Mouse (Mus musculus) forebrain, embryonic 10.5 days (tissue): ENCODE results near the gene Fgfr2. TPM values are rescaled to one million over a fixed set of nuclear protein-coding genes. Genes with fewer than 3 reads are reported as not detected.

Experiments used
- DNase-seq: peaks from one replicate; pipeline ENCODE4 v3.0.0-alpha.2; 2017; ENCODE audit warnings: low spot score; ENCODE audit errors: extremely low spot score
- H3K27ac ChIP-seq: fragments of 300-500 bp; sonication (generic); 2 replicates; pipeline ENCODE4 v1.5.1; 2016; ENCODE audit warnings: mild to moderate bottlenecking
- H3K27me3 ChIP-seq: fragments of 300-500 bp; sonication (generic); 2 replicates; pipeline ENCODE4 v1.6.1; 2016; ENCODE audit warnings: mild to moderate bottlenecking; ENCODE audit not compliant: poor library complexity, severe bottlenecking
- H3K36me3 ChIP-seq: fragments of 300-500 bp; sonication (generic); replicated peaks from 2 replicates; pipeline ENCODE4 v1.6.1; 2016; ENCODE audit warnings: mild to moderate bottlenecking, moderate library complexity
- H3K4me1 ChIP-seq: fragments of 300-500 bp; sonication (generic); 2 replicates; pipeline ENCODE4 v1.6.1; 2016
- H3K4me3 ChIP-seq: fragments of 300-500 bp; sonication (generic); 2 replicates; pipeline ENCODE4 v1.5.1; 2016; ENCODE audit warnings: mild to moderate bottlenecking, moderate library complexity
- H3K9me3 ChIP-seq: fragments of 300-500 bp; sonication (generic); 2 replicates; pipeline ENCODE4 v1.6.1; 2016; ENCODE audit warnings: mild to moderate bottlenecking, moderate library complexity
- whole genome bisulfite sequencing: fragments of 180-500 bp; shearing (Covaris S2); methylation state at CpG from one replicate; pipeline ENCODE4 v1.1.7; 2016; 5-methylcytosine and 5-hydroxymethylcytosine counted together
- polyA plus RNA-seq: library from polyadenylated mRNA; unstranded; fragments of >200 nt; fragmentation: Nextera tagmentation; extraction: Ambion mirVana; gene quantifications from 2 replicates; pipeline ENCODE4 v1.2.1, GENCODE M21; 2016

Fgfr2 gene
- polyA plus RNA-seq, 1 experiment from 2014 or later = 55.7 TPM

- H3K4me3 ChIP-seq = no peak overlapping the region
- H3K27me3 ChIP-seq = no peaks in the 10 kb centered on the region
- H3K36me3 ChIP-seq = no peaks in the 10 kb centered on the region
- H3K9me3 ChIP-seq = peaks cover 11% of the 10 kb centered on the region; the same call in 1 of the 2 replicates
- WGBS = 79% methylated on average over 1 of the region's 1 CpGs
- peaks cover 4% of the 10 kb centered on the region for H3K4me1 ChIP-seq
- H3K27ac ChIP-seq = no peak overlapping the region
- DNase-seq = no peak
Observed at GRCm38 (mm10) chr7:132179049-132179448, 944.1 kb downstream of the Fgfr2 start.

- Histone ChIP-seq H3K4me3 (no peak overlapping the region), H3K27me3 (no peaks in the 10 kb centered on the region), H3K36me3 (no peaks in the 10 kb centered on the region), H3K27ac (no peak overlapping the region), H3K4me1 (peaks cover 11% of the 10 kb centered on the region), H3K9me3 (no peaks in the 10 kb centered on the region; the same call in 1 of the 2 replicates)
- DNase-seq = no peak
- WGBS = 90% methylated on average over 5 of the region's 5 CpGs
Observed at GRCm38 (mm10) chr7:132174787-132175186, 948.4 kb downstream of the Fgfr2 start.

- 78% methylated on average over 2 of the region's 2 CpGs for WGBS
- no peak for DNase-seq
- H3K27ac ChIP-seq = no peak overlapping the region
Observed at GRCm38 (mm10) chr7:132174296-132174695, 948.9 kb downstream of the Fgfr2 start.

GRCm38 (mm10) chr7:132172220-132172619 lies 950.9 kb downstream of the Fgfr2 start:
- no peaks in the 10 kb centered on the region; the same call in 1 of the 2 replicates for H3K9me3 ChIP-seq
- WGBS = 84% methylated on average over 5 of the region's 5 CpGs
- H3K27ac ChIP-seq = no peak overlapping the region
- H3K27me3 ChIP-seq = no peaks in the 10 kb centered on the region
- peaks cover 17% of the 10 kb centered on the region for H3K4me1 ChIP-seq
- no peak overlapping the region for H3K4me3 ChIP-seq
- no peaks in the 10 kb centered on the region for H3K36me3 ChIP-seq
- no peak for DNase-seq

More at GRCm38 (mm10) chr7:132174296-132174695, 948.9 kb downstream of the Fgfr2 start:
- Histone ChIP-seq H3K4me1 (peaks cover 15% of the 10 kb centered on the region), H3K27me3 (no peaks in the 10 kb centered on the region), H3K4me3 (no peak overlapping the region), H3K9me3 (no peaks in the 10 kb centered on the region; the same call in 1 of the 2 replicates), H3K36me3 (no peaks in the 10 kb centered on the region)

- H3K27ac ChIP-seq = no peak overlapping the region
- peaks cover 22% of the 10 kb centered on the region for H3K4me1 ChIP-seq
- no peak for DNase-seq
- no peak overlapping the region for H3K4me3 ChIP-seq
- no peaks in the 10 kb centered on the region; the same call in 1 of the 2 replicates for H3K9me3 ChIP-seq
- no peaks in the 10 kb centered on the region for H3K27me3 ChIP-seq
- no peaks in the 10 kb centered on the region for H3K36me3 ChIP-seq
- WGBS = 92% methylated on average over 5 of the region's 5 CpGs
Observed at GRCm38 (mm10) chr7:132171716-132172115, 951.4 kb downstream of the Fgfr2 start.

GRCm38 (mm10) chr7:132169419-132170169 lies 953.6 kb downstream of the Fgfr2 start:
- DNase-seq = no peak
- Histone ChIP-seq H3K9me3 (no peaks in the 10 kb centered on the region; the same call in 1 of the 2 replicates), H3K27ac (no peak overlapping the region), H3K4me1 (peaks cover 24% of the 10 kb centered on the region), H3K27me3 (no peaks in the 10 kb centered on the region), H3K4me3 (no peak overlapping the region), H3K36me3 (no peaks in the 10 kb centered on the region)
- WGBS = 70% methylated on average over 7 of the region's 7 CpGs

- no peak for DNase-seq
- Histone ChIP-seq H3K4me1 (peaks cover 20% of the 10 kb centered on the region), H3K27ac (no peak overlapping the region), H3K9me3 (no peaks in the 10 kb centered on the region; the same call in 1 of the 2 replicates), H3K4me3 (no peak overlapping the region), H3K36me3 (no peaks in the 10 kb centered on the region), H3K27me3 (no peaks in the 10 kb centered on the region)
- WGBS = 78% methylated on average over 4 of the region's 4 CpGs
Observed at GRCm38 (mm10) chr7:132167239-132167638, 955.9 kb downstream of the Fgfr2 start.

GRCm38 (mm10) chr7:132162254-132162653 lies 960.9 kb downstream of the Fgfr2 start:
- Histone ChIP-seq H3K27me3 (0 out of 2 replicates have a peak, but pooled peaks cover 4% of the 10 kb centered on the region), H3K4me3 (no peak overlapping the region), H3K9me3 (no peaks in the 10 kb centered on the region), H3K36me3 (no peaks in the 10 kb centered on the region), H3K4me1 (peaks cover 7% of the 10 kb centered on the region), H3K27ac (no peak overlapping the region)
- 89% methylated on average over 3 of the region's 3 CpGs for WGBS
- DNase-seq = no peak

- H3K4me1 ChIP-seq = peaks cover 16% of the 10 kb centered on the region
- H3K27me3 ChIP-seq = peaks cover 35% of the 10 kb centered on the region
- WGBS = 95% methylated on average over 9 of the region's 9 CpGs
- no peaks in the 10 kb centered on the region for H3K36me3 ChIP-seq
- H3K4me3 ChIP-seq = no peak overlapping the region
- no peak overlapping the region for H3K27ac ChIP-seq
- no peak for DNase-seq
- no peaks in the 10 kb centered on the region for H3K9me3 ChIP-seq
Observed at GRCm38 (mm10) chr7:132158321-132159025, 964.7 kb downstream of the Fgfr2 start.

- Histone ChIP-seq H3K27ac (peak within 1 kb of the TSS; percentile 75), H3K4me1 (peaks cover 17% of the 10 kb centered on the region), H3K9me3 (no peaks in the 10 kb centered on the region), H3K27me3 (peaks cover 52% of the 10 kb centered on the region), H3K36me3 (no peaks in the 10 kb centered on the region), H3K4me3 (peak within 1 kb of the TSS; percentile 57)
- WGBS = 2% methylated on average over 39 of the region's 43 CpGs
- DNase-seq = peak; percentile 22
Observed at GRCm38 (mm10) chr7:132154368-132154961, 968.7 kb downstream of the Fgfr2 start, which contains the start of gene Cpxm2. Cpxm2 (minus strand) TSS chr7:132154739.

GRCm38 (mm10) chr7:132153725-132154147 lies 969.4 kb downstream of the Fgfr2 start:
- 37% methylated on average over 6 of the region's 6 CpGs for WGBS
- H3K36me3 ChIP-seq = no peaks in the 10 kb centered on the region
- H3K27me3 ChIP-seq = peaks cover 52% of the 10 kb centered on the region
- H3K9me3 ChIP-seq = no peaks in the 10 kb centered on the region
- H3K27ac ChIP-seq = no peak overlapping the region
- H3K4me1 ChIP-seq = peaks cover 17% of the 10 kb centered on the region
- no peak for DNase-seq
- peak overlapping the region; percentile 57; the same call in 1 of the 2 replicates for H3K4me3 ChIP-seq

GRCm38 (mm10) chr7:132145227-132145800 lies 977.8 kb downstream of the Fgfr2 start:
- H3K4me3 ChIP-seq = no peak overlapping the region
- no peak for DNase-seq
- no peaks in the 10 kb centered on the region for H3K36me3 ChIP-seq
- H3K27ac ChIP-seq = no peak overlapping the region
- no peaks in the 10 kb centered on the region for H3K27me3 ChIP-seq
- H3K4me1 ChIP-seq = no peaks in the 10 kb centered on the region
- WGBS = 75% methylated on average over 15 of the region's 15 CpGs
- no peaks in the 10 kb centered on the region for H3K9me3 ChIP-seq
